24 mouse cellular contexts compared by ENCODE assay signal in the genomic region with DNA sequence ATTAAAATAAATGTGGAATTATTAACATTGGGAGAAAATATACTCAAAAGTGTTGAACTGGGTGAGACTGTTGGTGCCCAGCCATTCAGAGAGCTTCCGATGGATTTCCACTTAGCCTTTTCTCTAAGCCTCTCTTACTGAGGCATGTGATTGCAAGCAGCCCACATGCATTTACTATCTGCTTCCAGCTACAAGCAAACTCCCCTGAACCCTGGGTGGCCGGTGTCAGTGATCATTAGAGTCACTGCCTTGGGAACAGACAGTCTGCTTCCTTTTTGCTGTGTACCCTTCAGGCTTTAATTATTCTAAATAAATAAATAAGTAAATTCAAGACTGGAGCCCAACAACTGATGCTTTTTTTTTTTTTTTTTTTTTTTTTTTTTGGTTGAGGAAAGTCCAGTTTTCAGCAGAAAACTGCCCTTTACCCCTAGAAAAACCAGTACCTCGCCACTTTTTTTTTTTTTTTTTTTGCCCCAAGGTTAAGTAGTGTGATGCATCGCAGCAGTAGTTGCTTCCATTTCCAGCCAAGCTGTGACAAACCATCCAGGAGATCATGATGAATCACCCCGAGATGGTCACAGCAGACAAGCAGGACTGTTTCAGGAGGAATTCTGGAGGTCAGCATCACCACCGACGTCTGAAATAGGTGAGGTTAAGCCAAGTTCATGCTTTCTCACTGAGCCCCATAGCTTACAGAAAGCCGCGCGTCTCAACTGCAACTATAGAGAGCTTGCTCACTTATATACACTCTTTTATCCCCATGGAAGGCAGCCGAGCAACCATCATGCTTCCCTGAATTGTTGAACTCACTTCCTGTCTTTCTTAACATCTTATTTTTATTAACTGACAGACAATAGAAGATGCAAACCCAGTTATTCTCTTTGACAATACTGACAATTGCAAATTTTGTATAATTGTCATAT. TPM values are rescaled to one million over a fixed set of nuclear protein-coding genes. Genes with fewer than 3 reads are reported as not detected.
DNase-seq lines count a peak whose midpoint lies in the region; ATAC-seq and TF ChIP-seq lines count a peak whose summit lies in the region.
"Had no signal": no experiment of that assay in that cellular context is flagged by ENCODE, and none has a peak within 500 bp of the region (broad histone marks: within the 10 kb centered on the region; RNA-seq: fewer than 3 reads in every experiment).

No protein-coding gene starts in this region.

- no peak for ATAC-seq in megakaryocyte-erythroid progenitor cell, adult 5-6 weeks (replicated peaks; ENCODE audit: low FRiP score, low TSS enrichment, poor library complexity, severe bottlenecking)
- ATAC-seq: hindbrain, embryonic 16.5 days; intestine, postnatal 0 days; midbrain, embryonic 13.5 days had no signal

- peak overlapping the region; percentile 85 for H3K27ac ChIP-seq in kidney, adult 2 months (ENCODE audit: insufficient read depth, low read depth, low read length)
- H3K27ac ChIP-seq: forebrain, embryonic 12.5 days; limb, embryonic 10.5 days; lung, embryonic 15.5 days; macrophage; midbrain, embryonic 13.5 days; neural tube, embryonic 12.5 days had no signal

- no peak for TF ChIP-seq CTCF in kidney, adult 2 months (conservative IDR thresholded peaks at IDR 0.05; ENCODE audit: insufficient read depth, insufficient read length, low read depth, low read length)

- no peaks in the 10 kb centered on the region for H3K36me3 ChIP-seq in kidney, adult 2 months (ENCODE audit: control insufficient read depth, insufficient read depth, low read length)
- H3K36me3 ChIP-seq: forebrain, embryonic 12.5 days; limb, embryonic 10.5 days; lung, embryonic 15.5 days; midbrain, embryonic 13.5 days; neural tube, embryonic 12.5 days had no signal

- peaks cover 21% of the 10 kb centered on the region for H3K4me1 ChIP-seq in kidney, adult 2 months (ENCODE audit: control insufficient read depth, insufficient read depth, low read length)
- H3K4me1 ChIP-seq: forebrain, embryonic 12.5 days; lung, embryonic 15.5 days; midbrain, embryonic 13.5 days; neural tube, embryonic 12.5 days had no signal

- DNase-seq in kidney, adult 2 months: peak; percentile 72
- DNase-seq in kidney, postnatal 4 days: no peak
- peak; percentile 58 for DNase-seq in 3T3-L1 (ENCODE audit: low read depth, low spot score)
- DNase-seq in embryo, embryonic 10.5 days (ENCODE audit: low spot score): peak; percentile 53
- DNase-seq in kidney, postnatal 25 days: peak; percentile 41 to 80
- DNase-seq in spleen, adult 12 weeks (ENCODE audit: low spot score): no peak
- DNase-seq: adrenal gland, postnatal 14 days; B cell, adult 2 months; cerebellum, adult 9-11 months; gastrocnemius, postnatal 10 days; heart, adult 18-20 months; heart, postnatal 4 days; layer of hippocampus, adult 9-11 months; spleen, adult 18-20 months; thymus, postnatal 4 days had no signal

- 28% methylated on average over 11 of the region's 11 CpGs for WGBS in kidney, adult 2 months

- H3K4me3 ChIP-seq in kidney, adult 2 months (ENCODE audit: insufficient read depth, low read depth, low read length): peak overlapping the region; percentile 62
- H3K4me3 ChIP-seq: forebrain, embryonic 12.5 days; limb, embryonic 10.5 days; lung, embryonic 15.5 days; midbrain, embryonic 13.5 days; neural tube, embryonic 12.5 days had no signal

- H3K27me3 ChIP-seq in kidney, adult 2 months (replicated peaks; ENCODE audit: control insufficient read depth, insufficient read depth, low read length): no peaks in the 10 kb centered on the region
- H3K27me3 ChIP-seq: forebrain, embryonic 12.5 days; lung, embryonic 15.5 days; midbrain, embryonic 13.5 days; neural tube, embryonic 12.5 days had no signal

- no peak for TF ChIP-seq POLR2A in kidney, adult 2 months (IDR thresholded peaks at IDR 0.05; ENCODE audit: low read depth, low read length)

RNA-seq across cellular contexts. Expression of a gene that starts 21.9 kb away (rescaled TPM):
- 28.7 and 31.2 TPM in 2 replicates for polyA plus RNA-seq in kidney, adult 2 months (2012; rRNA removed)
- total RNA-seq in megakaryocyte-erythroid progenitor cell, adult 5-6 weeks (2014; fragmentation: Nextera tagmentation): not detected in 2 replicates
- total RNA-seq in megakaryocyte-erythroid progenitor cell, adult 5-6 weeks (2017): 0.14 TPM in 1 of 2 replicates, not detected in the other

RNA-seq across cellular contexts. Expression of a gene that starts 22.0 kb away (rescaled TPM):
- polyA plus RNA-seq in kidney, adult 2 months (2012; rRNA removed): 53.6 and 100 TPM in 2 replicates
- total RNA-seq in megakaryocyte-erythroid progenitor cell, adult 5-6 weeks (2014; fragmentation: Nextera tagmentation): 20.8 and 21.9 TPM in 2 replicates
- total RNA-seq in megakaryocyte-erythroid progenitor cell, adult 5-6 weeks (2017): 15.5 and 19.1 TPM in 2 replicates

Comparison
In these comparisons a context has a peak if more than half of its experiments do, and no peak if none do; other contexts are left out.
1. DNase-seq: peak in kidney, adult 2 months (single experiment), 3T3-L1 (single experiment), embryo, embryonic 10.5 days (single experiment) and kidney, postnatal 25 days (2 of 2); none in kidney, postnatal 4 days (0 of 2) and spleen, adult 12 weeks (single experiment).